Mouse (Mus musculus): Measurements from ENCODE around the gene Tmprss3.

Gene Tmprss3

DNA sequence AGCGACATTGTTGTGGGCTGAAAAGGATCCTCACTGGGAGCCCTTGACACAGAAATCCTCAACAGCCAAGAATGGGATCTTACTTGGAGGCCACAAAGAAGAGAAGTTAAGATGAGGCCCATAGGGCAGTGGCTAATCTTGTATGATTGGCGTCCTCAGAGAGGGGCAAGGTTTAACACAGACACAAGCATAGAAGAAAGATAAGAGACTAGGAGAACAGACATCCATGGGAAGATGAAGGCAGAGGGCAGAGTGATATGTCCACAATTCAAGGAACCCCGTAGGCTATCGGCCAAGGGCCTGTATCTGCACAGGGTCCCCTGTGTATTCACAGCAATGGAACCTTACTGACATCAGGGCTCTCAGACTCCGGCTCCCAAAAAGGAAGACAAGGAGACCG lies 3.6 kb downstream of the Tmprss3 start:
- in situ Hi-C loops (cut with MboI, MseI) = no loop called here

DNA sequence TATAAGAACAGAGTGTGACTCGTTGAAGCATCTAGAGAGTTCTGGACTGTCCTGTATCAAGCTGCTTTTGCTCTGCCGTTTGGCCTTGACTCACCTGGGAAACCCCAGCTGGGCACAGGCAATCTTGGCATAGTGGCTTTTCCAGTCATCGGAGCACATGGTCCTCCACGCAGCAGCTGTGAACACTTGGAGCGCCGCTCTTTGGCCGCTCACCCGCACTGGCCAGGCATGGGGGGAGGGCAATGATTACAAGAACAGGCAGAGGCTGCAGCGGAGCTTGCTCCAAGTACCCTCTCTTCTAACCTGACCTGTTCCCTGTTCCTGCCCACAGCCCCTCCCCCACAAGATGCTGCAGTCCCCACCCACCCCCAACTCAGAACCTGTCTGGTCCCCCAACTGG lies 5.4 kb downstream of the Tmprss3 start:
- in situ Hi-C loops (cut with MboI, MseI) = no loop called here

DNA sequence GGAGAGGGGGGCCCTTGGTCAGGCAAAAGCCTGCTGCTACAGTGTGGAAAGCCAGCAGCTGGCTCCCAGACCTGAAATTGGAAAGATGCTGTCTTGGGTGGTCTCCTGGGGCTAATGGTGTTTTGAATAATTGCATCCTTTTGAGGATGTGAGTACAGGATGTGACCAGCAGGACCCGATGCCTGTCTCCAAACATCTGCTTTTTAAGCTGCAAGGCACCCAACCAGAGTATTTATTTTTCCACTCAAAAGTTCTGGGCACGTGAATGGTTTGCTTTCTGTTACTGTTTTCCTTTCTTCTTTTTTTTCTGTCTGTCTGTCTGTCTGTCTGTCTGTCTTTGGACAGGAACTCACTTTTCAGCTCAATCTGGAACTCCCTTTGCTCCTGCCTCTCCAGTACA lies 6.1 kb downstream of the Tmprss3 start:
- in situ Hi-C loops (cut with MboI, MseI) = no loop called here

DNA sequence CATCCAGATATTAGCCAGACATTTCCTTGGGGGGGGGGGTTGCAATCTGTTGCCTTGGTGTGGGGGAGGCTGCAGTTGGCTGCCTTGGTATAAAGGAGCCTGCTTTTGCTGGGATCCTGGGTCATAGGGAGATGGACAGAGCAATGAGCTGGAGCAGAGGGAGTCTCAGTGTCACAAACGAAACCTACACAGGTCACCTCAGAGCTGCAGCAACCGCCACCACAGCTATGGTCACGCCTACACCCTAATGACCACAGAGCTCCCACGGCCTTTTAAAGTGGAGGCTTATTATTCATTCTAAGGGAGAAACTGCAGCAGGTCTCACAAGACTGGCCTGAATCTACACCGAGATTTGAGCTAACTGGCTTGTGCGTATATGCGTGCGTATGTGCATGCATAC lies 7.0 kb downstream of the Tmprss3 start:
- in situ Hi-C loops (cut with MboI, MseI) = no loop called here

DNA sequence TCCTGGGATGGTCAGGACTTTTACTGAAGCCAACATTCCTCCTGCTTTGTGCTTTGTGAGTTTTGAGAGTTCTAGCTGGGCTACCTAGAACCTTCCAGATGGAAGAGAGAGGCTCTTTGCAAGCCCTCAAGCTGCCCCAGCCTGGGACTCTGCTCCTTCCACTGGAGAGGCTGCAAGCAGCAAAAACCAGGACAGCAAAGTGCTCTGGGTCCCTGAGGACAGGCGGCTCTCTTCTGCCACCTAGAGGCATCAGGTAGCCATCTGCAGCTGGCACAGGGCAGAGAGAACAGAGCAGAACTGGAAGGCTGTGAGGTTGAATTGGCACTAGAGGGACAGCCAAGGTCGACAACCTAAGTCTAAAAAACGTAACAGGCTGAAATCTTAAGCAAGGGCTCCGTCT lies 11.4 kb downstream of the Tmprss3 start:
- in situ Hi-C loops (cut with MboI, MseI) = loop anchor here (5.0 kb wide), 1 partner anchor 45 kb away; the partner anchor contains the start of gene Tff2

DNA sequence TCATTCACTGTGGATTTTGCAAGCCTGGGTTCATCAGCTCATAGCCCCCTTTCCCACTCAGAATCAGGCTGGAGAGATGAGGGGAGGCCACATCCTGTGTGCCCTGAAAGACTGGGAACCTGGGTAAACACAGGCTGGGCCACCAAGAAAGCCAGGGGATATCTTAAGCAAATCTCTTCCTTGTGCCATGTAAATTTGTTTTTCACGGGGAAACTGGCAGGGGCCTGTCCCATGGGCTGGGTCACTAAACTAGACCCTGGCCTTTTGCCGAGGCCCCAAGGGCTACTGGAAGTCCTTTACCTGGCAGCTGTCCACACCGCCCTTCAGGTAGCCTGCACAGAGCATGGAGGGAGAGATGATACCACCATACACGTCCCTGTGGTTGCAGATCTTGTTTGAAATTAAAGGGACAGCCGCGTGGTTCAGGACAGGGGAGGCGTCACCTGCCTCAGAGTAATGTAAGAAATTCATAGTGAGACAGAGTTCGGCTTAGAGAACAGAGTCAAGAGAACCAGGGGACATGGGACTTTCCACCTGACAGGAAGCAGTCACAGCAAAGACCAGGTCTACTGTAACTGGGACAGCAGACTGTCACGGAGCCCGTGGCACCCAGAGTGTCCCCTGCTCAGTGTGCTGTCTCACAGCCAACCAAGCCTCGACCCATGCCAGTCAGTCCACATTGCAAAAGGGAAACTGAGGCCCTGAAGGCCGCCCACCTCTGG lies 14.3 kb downstream of the Tmprss3 start:
- in situ Hi-C loops (cut with MboI, MseI) = no loop called here

DNA sequence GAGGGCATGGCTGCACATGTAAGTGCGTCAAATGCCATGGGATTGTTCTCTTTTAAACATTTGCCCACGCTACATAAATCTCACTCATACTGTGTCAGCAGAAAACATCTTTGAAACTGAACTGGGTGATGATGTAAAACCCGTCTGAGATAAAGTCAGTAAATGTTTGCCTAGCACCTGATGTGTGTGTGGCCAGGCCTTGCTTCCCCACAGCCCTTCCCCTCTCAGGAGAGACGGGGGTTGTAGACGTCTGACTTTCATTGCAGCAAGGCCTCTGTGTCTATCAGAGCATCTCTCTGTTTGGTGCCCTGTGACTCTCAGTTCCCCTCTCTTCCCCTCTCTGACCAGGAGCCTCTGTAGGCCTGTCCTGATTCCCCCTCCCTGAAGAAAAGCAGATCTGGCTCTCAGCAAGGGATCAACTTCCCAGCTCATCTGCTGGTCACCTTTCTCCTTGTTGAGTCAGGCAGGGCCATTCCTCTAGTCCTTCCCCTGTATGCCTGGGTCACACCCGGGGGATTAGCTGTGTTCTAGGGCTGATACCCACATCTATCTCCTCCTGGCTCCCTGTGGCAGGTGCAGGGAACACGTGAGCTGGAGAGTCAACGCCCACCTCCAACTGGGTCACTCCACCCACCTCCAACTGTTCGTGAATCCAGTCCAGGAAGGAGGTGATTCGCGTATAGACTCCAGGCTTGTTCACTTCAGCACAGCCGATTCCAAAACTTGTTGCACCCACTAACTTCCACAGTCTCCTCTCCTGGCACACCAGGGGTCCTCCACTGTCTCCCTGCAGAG lies 15.4 kb downstream of the Tmprss3 start:
- in situ Hi-C loops (cut with MboI, MseI) = no loop called here

DNA sequence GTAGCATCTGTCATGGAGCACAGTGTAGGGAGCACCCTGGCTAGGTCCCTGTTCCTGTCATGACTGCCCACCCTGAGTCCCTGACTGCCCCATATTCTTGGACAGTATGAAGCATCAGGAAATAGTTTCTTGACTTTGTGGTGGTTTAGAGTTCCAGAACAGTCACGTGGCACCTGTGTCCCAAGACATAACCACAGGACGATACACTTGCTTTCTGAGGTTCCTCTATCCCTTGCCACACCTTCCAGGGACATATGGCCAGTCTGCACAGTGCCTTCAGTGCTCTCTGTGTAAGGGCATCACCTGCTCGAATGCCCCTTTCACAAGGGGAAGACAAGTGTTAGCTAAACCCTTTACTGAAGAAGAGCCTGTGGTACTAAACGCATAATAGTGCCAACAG lies 17.3 kb downstream of the Tmprss3 start:
- in situ Hi-C loops (cut with MboI, MseI) = no loop called here

DNA sequence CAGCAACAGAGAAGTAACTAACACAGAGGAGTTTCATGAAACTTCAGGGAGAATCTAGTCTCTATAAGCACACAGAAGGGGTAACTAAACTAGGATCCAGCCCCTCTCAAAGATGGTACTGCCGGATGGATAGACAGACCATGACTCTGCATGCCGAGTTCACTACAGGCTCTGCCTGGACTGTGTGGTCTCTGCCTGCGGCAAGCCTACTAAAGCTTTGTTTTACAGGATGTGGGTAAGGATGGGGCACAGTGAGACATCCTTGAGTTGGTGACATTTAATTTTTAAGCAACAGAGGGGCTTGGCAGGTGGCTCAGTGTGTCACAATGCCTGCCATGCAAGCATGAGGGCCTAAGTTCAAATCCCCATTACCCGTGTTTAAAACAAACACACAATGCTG lies 22.5 kb downstream of the Tmprss3 start:
- in situ Hi-C loops (cut with MboI, MseI) = no loop called here

DNA sequence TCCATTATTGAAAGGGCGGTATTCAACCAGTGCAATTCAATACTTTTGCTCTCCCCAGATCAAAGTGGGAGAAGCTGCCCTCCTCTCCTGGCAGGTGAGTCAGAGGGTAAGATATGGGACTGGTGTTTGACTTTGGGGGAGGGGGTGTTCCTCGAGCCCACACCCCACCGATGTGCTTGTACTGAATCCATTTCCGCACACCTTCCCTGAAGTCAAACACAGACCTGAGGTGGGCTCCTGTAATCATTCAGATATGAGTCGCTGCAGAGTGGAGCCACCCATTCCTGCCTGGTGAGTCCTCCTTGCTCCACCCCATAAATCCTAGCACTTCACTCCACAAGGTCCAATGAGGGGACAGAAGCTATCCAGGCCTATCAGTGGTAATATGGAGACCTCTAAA lies 29.0 kb downstream of the Tmprss3 start:
- in situ Hi-C loops (cut with MboI, MseI) = loop anchor here (10.0 kb wide), 1 partner anchor 645 kb away; no protein-coding TSS in a partner anchor

DNA sequence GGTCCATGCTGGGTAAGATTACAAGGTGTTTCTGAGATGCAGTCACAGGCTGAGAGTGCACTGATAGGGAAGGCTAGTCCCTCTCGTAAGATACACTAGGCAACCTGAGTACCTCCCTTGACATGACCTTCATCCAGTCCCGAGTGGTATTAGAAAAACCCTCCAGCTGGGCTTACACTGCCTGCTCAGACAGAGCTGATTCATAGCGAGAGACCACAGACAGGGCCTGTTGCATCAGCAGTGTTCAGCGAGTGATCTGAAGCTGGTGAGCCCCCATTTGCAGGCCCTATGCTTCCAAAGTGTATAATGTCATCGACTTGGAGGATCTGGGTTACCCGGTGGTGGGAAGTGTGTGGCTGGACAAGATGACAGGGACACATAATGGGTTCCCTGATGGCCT lies 33.6 kb downstream of the Tmprss3 start, which contains the start of gene Tff1:
TSS of gene Tff1 (minus strand) at position 151 of the 400 bp plus-strand sequence.
- in situ Hi-C loops (cut with MboI, MseI) = loop anchor here (10.0 kb wide), 1 partner anchor 650 kb away; no protein-coding TSS in a partner anchor

DNA sequence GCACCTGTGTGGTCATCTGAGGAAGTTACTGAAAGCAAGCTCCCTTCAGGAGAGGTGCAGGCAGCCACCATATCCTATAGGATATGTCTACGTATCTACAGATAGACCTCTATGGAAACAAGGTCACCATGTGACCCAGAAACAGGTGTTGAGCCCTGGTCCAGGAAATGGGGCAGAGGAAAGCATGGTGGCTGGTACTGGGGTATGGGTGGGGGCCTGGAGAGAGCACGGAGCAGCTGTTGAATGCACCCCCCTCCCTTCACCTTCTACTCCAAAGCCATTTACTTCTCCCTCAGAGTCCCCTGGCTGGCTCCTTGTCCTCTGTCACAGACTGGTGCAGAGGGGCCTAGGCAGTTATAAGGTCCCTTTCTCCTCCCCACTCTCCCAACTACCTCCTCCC lies 35.0 kb downstream of the Tmprss3 start:
- in situ Hi-C loops (cut with MboI, MseI) = loop anchor here (10.0 kb wide), 1 partner anchor 651 kb away; no protein-coding TSS in a partner anchor

DNA sequence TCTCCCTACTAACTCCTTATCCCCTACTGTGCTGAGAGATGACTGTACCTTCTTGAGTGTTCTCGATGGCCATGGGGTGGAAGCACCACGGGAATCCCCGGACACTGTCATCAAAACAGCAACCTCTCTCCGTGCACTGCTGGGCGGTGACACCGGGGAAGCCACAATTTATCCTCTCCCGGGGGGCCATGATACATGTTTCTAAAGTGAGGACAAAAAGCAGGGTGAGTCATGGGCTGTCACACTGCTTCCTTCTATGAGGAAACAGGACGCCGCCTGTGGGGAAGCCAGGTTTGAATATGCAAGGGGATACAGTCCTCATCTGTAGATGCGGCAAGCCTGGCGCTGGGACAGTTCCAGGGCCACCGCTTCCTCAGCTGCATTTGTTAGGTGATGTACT lies 36.2 kb downstream of the Tmprss3 start:
- in situ Hi-C loops (cut with MboI, MseI) = loop anchor here (10.0 kb wide), 1 partner anchor 652 kb away; no protein-coding TSS in a partner anchor

DNA sequence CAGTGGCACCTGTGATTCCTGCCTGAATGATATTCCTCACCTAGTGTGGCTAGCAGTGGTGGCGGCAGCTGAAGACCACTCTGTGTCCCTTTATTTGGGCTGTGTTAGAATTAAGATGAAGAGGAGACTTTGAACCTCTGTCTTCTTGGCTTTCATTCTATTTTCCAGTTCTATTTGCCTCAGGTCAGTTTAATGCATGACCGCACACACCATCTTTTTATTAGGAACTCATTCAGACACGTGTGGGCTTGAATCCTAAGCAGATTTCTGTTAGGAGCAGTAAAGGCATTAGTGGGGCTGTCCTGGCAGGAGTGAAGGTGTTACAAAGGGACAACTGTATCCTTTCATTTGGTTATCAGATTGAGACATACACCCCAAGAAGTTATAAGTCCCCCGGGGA lies 38.5 kb downstream of the Tmprss3 start:
- in situ Hi-C loops (cut with MboI, MseI) = loop anchor here (10.0 kb wide), 1 partner anchor 655 kb away; no protein-coding TSS in a partner anchor

DNA sequence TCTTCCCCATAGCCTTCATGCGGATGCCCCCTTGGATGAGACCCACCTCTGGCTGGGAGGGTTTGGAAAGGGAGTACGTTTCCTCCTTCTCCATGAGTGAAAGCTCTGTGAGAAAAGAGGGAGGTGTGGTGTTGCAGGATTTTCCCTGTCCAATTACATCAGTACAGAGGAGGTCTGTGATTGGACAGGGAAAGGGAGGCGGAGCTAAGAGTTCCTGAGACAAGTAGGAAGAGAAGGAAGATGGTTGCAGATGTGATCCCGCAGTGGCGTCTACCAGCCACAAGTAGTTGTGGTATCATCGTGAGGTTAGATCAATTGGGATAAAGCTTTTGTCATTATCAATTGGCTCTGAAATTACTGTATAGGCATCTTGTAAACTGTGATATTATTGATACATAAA lies 40.9 kb downstream of the Tmprss3 start:
- in situ Hi-C loops (cut with MboI, MseI) = no loop called here

DNA sequence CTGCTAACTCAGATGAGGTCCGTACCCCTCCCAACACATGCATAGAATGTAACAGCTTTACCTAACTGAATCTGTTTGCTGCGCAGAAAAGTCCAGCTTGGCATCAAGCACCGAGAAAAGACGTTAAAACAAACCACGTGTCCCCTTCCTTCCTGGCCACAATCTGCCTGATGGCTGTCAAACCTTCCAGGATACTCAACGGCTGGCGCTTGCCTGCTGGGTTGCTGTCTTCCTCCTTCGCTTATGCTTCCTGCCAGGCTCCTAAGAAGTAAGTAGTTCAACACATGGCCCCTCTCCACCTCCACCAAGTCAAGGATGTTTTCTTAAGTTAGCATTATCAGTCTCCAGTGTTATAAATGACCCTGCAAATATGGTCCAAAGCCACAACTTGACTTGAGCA lies 45.0 kb downstream of the Tmprss3 start:
- in situ Hi-C loops (cut with MboI, MseI) = no loop called here

DNA sequence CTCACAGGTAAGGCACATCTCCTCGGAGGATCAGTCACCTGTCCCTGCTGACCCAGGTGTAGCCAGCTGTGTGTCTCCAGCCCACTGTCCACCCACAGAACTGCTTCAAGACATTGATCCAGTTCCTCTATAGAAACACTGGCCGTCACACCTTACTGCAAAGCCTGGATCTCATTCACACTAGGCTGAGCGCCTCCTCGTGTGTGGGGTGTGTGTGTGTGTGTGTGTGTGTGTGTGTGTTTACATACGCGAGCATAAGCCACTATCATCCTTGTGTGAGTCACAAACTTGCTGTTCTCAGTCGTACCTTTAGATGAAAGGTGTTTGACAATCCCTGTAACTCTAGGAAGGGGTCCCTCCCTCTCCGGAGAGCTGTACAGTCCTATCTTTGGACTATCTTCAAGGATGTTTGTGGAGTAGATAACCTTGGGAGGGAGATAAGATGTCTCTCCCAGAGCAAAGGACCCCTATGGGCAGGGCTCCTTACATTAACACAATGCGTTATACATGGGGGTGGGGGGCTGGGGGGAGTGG lies 45.7 kb downstream of the Tmprss3 start:
- in situ Hi-C loops (cut with MboI, MseI) = no loop called here

DNA sequence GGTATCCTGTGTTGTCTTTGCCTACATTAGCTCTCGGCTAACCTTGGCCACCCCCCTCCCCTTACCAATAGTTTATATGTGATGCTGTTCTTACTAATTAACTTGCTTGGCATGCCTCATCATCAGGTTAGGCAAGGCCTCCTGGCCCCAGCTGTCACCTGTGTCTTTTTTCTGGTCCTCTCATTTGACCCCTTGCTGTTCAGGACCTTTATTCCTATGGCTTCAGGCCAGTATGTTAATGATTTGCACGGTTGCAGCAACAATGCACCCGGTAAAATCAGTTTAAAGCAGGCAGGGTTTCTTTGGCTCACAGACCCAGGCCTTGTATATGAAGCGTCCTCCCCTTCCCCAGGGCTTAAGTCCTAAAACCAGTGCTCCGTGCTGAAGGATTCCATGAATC lies 46.3 kb downstream of the Tmprss3 start:
- in situ Hi-C loops (cut with MboI, MseI) = no loop called here

DNA sequence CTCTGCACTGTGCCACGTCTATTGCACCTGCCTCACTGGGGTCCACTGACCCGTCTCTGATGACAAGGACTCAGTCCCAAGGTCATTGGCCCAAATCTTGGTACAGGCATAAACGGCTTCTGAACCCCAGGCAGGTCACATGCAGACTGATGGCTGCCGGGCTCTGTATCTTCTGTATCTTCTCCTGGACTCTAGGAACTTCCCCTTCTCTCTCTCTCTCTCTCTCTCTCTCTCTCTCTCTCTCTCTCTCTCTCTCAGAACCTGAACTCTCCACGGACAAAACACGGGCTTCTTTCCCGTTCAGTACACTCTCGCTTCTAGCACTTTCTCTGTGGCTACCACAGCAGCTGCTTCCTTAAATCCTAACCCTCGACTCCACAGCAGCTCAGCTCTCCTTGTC lies 52.8 kb downstream of the Tmprss3 start:
- in situ Hi-C loops (cut with MboI, MseI) = no loop called here

DNA sequence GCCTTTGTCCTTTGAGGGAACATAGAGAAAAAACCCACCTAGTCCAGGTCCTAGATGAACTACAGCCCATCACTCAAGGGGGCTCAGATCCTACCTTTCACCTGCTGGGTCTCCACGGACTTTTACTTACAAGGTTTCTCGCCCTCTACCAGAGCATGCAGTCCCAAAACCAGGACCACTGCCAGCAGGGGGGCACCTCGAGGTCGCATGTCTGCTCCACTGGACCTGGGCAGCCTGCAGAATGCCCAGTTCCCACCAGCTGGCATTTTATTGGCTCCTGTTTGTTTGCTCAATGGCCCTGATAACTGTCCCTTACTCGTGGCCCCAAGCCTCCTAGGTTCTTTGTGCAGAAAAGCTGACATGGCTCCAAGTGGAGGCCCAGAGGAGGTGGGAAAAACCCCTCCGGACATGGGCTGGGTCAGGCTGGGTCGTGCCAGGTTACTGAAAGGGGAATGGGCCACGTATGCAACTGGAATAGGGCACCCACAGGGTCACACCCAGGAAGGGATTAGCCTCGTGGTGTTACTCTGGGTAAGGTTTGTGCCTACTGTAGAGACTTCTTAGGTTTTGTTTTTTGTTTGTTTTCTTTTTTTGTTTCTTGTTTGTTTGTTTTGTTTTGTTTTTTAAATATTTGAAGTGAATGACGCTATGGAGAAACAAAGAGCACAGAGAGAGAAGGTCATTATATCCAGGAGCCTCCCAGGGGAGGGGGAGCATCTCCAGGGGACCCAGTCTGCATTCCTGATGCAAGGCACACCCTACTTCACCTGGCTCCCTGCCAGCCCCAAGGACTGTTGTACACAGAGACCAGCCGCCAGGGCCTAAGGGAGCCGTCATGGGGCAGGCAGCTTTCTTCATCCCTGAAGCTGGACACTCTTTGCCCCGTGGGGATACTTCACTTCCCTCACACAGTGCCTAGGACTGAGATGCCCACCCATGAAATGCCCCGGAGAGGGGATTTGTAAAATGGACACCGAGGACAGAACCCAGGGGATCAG lies 54.4 kb downstream of the Tmprss3 start, which contains the start of gene Tff2:
TSS of gene Tff2 (minus strand) at position 243 of the 998 bp plus-strand sequence.
- in situ Hi-C loops (cut with MboI, MseI) = loop anchor here (5.0 kb wide), 1 partner anchor 43 kb away; no protein-coding TSS in a partner anchor

DNA sequence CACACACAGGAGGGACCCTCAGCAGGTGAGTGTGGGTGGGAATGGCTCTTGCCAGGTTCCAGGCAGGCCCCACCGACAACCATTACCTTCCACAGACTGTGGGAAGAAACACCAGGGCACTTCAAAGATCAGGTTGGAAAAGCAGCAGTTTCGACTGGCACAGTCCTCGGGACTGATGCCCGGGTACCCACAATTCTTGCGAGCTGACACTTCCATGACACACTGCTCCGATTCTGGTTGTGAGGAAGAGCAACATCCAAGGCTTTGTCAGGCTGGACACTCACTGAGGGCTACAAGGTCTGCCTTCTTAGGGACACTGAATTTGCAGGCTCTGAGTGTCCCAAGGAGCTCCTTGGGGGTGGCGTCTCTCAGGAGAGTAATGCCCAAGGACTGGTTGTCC lies 56.7 kb downstream of the Tmprss3 start:
- in situ Hi-C loops (cut with MboI, MseI) = loop anchor here (5.0 kb wide), 1 partner anchor 45 kb away; no protein-coding TSS in a partner anchor
